Mouse (Mus musculus) forebrain, embryonic 15.5 days (tissue): ENCODE measurements around the gene Msh3. TPM values are rescaled to one million over a fixed set of nuclear protein-coding genes. Genes with fewer than 3 reads are reported as not detected.
A peak's percentile ranks its signal among the peaks of the same experiment; 100 is the strongest.

Experiments used
- ATAC-seq: fragments of 200-750 bp; cut with Nextera tagmentation; replicated peaks from 2 replicates; pipeline ENCODE4 v1.8.0; 2017; ENCODE audit warnings: mild to moderate bottlenecking, moderate TSS enrichment, moderate library complexity
- H3K27ac ChIP-seq: fragments of 300-500 bp; sonication (generic); replicated peaks from 2 replicates; pipeline ENCODE4 v1.5.1; 2015; ENCODE audit warnings: mild to moderate bottlenecking, inconsistent platforms
- H3K27me3 ChIP-seq: fragments of 300-500 bp; sonication (generic); 2 replicates; pipeline ENCODE4 v1.6.1; 2015; ENCODE audit warnings: inconsistent platforms
- H3K36me3 ChIP-seq: fragments of 300-500 bp; sonication (generic); 2 replicates; pipeline ENCODE4 v1.6.1; 2015; ENCODE audit warnings: mild to moderate bottlenecking, inconsistent platforms
- H3K4me1 ChIP-seq: fragments of 300-500 bp; sonication (generic); 2 replicates; pipeline ENCODE4 v1.6.1; 2015; ENCODE audit warnings: inconsistent platforms
- H3K4me2 ChIP-seq: fragments of 300-500 bp; sonication (generic); replicated peaks from 2 replicates; pipeline ENCODE4 v1.6.1; 2015; ENCODE audit warnings: mild to moderate bottlenecking, inconsistent platforms
- H3K4me3 ChIP-seq: fragments of 300-500 bp; sonication (generic); 2 replicates; pipeline ENCODE4 v1.5.1; 2015; ENCODE audit warnings: mild to moderate bottlenecking, inconsistent platforms
- H3K9ac ChIP-seq: fragments of 300-500 bp; sonication (generic); replicated peaks from 2 replicates; pipeline ENCODE4 v1.6.1; 2015; ENCODE audit warnings: mild to moderate bottlenecking, inconsistent platforms
- H3K9me3 ChIP-seq: fragments of 300-500 bp; sonication (generic); 2 replicates; pipeline ENCODE4 v1.6.1; 2016; ENCODE audit warnings: inconsistent platforms
- WGBS: fragments of 180-500 bp; shearing (Covaris S2); methylation state at CpG from one replicate; pipeline ENCODE4 v1.1.7; 2015; ENCODE audit warnings: mixed read lengths; 5-methylcytosine and 5-hydroxymethylcytosine counted together
- polyA plus RNA-seq: library from polyadenylated mRNA; unstranded; fragments of >200 nt; fragmentation: Nextera tagmentation; extraction: Ambion mirVana; gene quantifications from 2 replicates; pipeline ENCODE4 v1.2.1, GENCODE M21; 2015

Msh3 gene
- polyA plus RNA-seq, 1 experiment from 2014 or later = 28.5 TPM

DNA sequence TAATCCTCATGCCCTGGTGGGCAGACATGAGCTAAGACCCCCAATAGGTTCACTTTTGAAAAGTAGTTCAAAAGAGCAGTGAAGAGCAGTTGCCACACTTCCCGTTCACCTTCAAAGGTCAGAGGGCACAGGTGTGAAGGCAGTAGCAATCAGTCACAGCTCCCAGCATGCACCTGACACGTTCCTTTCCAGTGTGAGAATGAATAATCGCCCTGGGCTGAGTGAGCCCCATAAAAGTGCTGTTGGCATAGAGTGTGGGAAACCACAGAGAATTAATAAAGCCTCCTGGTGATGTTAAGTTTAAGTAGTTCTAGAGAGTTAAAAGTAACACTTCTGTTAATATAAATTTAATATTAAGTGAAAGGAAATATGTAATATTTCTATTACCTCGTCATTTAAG, 63.2 kb downstream of the Msh3 start:
- H3K27me3 ChIP-seq = no peaks in the 10 kb centered on the region
- WGBS = 87% methylated on average over 4 of the region's 4 CpGs
- H3K27ac ChIP-seq = no peak overlapping the region
- H3K9ac ChIP-seq = no peak overlapping the region
- no peaks in the 10 kb centered on the region for H3K9me3 ChIP-seq
- no peaks in the 10 kb centered on the region for H3K4me1 ChIP-seq
- no peaks in the 10 kb centered on the region for H3K36me3 ChIP-seq
- no peak overlapping the region for H3K4me2 ChIP-seq
- H3K4me3 ChIP-seq = no peak overlapping the region
- no peak for ATAC-seq

DNA sequence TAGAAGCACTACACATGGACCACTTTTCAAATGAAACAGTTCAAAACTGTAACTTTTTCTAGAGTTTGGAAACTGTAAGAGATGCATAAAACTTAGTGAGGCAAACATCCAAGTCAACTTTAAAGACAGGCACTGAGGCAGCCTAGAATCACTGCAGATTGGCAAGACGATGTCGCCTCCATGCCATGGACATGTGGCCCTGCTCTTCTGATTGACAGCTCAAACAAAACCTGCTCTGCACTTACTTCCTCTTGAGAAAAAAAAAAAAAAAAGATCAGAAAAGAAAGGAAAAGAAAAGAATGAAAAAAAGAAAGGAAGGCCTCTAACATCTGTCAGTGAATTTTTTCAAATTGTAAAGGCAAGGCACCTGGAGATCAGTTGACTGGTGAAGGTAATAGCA, 77.8 kb downstream of the Msh3 start:
- Histone ChIP-seq H3K4me2 (no peak overlapping the region), H3K27ac (no peak overlapping the region), H3K9me3 (no peaks in the 10 kb centered on the region), H3K9ac (no peak overlapping the region), H3K27me3 (no peaks in the 10 kb centered on the region), H3K36me3 (no peaks in the 10 kb centered on the region), H3K4me1 (no peaks in the 10 kb centered on the region), H3K4me3 (no peak overlapping the region)
- no peak for ATAC-seq
- 85% methylated on average over 2 of the region's 2 CpGs for WGBS

DNA sequence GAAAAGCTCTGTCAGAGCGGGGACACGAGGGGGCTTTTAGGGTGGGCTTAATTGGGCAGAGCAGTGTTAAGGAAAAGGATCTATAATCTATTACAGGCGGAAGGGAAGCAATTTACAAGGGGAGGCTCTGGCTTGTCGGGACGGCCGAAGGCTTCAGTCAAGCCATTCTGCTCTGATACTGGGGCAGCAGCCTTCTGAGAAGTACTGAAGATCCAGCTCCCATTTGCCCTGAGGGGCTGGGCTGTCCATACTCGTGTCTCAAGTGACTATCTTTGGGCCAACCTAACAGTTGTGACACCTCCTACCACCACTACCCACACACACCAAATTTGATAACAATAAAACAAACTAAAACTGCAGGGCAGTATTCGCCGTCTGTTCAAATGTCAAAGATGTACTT, 79.5 kb downstream of the Msh3 start:
- Histone ChIP-seq H3K36me3 (no peaks in the 10 kb centered on the region), H3K4me1 (no peaks in the 10 kb centered on the region), H3K27ac (no peak overlapping the region), H3K9me3 (no peaks in the 10 kb centered on the region), H3K4me3 (no peak overlapping the region), H3K4me2 (no peak overlapping the region), H3K9ac (no peak overlapping the region), H3K27me3 (no peaks in the 10 kb centered on the region)
- no peak for ATAC-seq
- WGBS = 93% methylated on average over 9 of the region's 9 CpGs

DNA sequence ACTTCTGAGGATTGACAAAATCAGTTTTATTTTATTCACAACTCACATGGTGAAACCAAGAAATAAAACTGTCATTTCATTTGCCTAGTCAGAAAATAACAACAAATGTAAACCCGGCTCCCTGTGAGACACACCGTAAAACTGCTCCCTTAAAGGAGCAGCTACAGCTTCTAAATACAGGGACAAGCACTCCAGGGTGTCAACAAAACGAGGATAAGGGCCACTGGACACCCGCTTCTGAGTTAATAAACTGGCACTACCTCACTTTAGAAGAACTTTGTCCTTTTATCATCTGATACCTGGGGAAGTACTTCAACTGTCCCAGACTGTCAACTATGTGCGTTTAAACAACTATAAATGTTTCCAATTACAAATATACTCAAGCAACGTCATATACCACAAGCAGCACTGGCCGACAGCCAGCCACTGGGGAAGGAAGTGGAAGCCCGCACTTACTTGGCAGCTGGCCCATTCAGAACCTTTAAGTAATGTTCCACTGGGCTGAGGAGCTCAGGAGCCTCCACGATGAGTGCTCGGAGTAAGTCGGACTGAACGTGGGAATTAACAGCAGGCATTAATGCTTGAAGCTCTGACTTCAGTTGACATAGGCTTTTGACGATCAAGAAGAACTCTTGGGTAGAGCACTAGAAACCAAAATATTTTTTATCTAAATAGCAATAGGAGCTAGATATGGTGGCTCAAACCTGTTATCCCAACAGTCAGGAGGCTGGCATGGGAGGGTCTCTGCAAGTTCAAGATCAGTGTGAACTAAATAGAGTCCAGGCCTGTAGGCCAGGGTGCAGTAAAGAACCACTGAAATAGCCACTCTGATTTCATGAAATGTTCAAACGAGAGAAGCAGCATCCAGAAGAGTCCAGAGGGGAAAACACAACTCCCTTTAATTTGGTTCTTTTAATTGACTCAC, 80.3 kb downstream of the Msh3 start:
- 71% methylated on average over 14 of the region's 14 CpGs for WGBS
- Histone ChIP-seq H3K9ac (no peak overlapping the region), H3K27me3 (no peaks in the 10 kb centered on the region), H3K4me3 (no peak overlapping the region), H3K36me3 (no peaks in the 10 kb centered on the region), H3K4me2 (no peak overlapping the region), H3K9me3 (no peaks in the 10 kb centered on the region), H3K27ac (no peak overlapping the region), H3K4me1 (no peaks in the 10 kb centered on the region)
- 0 out of 2 replicates have a peak, but pooled peaks have one; percentile 38 for ATAC-seq

DNA sequence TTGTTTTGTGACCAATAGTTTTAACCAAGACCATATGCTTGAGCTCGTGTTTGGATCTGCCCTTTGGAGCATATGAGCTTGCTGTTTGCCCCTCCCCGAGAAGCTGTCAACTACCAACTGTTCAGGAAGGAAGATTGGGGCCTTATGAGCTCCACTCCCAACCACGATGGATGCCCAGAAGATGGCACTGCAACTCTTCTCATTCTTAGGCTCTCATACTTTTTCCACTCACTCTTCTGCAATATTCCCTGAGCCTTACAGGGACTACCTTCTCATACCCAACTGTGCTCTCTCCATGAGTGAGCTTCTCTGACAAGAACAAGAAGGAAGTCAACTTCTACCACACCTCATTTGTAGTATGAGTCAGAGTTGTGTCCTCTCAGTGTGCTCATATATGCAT, 87.7 kb downstream of the Msh3 start:
- H3K4me1 ChIP-seq = no peaks in the 10 kb centered on the region
- no peak overlapping the region for H3K9ac ChIP-seq
- H3K4me3 ChIP-seq = no peak overlapping the region
- H3K27me3 ChIP-seq = no peaks in the 10 kb centered on the region
- no peaks in the 10 kb centered on the region for H3K36me3 ChIP-seq
- no peak for ATAC-seq
- no peaks in the 10 kb centered on the region for H3K9me3 ChIP-seq
- no peak overlapping the region for H3K27ac ChIP-seq
- H3K4me2 ChIP-seq = no peak overlapping the region
- WGBS = 84% methylated on average over 3 of the region's 3 CpGs

DNA sequence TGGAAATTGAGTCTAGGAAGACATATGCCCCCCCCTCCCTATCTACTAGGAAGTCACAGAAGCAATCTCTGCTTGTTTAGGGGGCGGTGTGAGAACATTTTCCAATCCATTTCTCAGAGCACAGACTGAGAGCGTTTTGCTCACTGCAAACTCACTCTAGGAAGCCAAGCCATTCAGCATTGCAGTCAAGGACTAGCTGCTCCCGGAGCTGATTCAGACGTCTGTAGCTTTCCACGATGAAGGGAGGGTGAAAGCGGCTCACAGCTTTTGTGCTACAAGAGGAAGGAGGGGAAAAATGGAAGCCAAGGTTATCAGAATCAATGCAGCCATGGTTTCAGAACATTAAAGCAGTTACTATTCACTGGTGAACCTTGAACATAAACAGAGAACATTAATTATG, 91.2 kb downstream of the Msh3 start:
- no peaks in the 10 kb centered on the region for H3K9me3 ChIP-seq
- no peak overlapping the region for H3K4me2 ChIP-seq
- H3K4me3 ChIP-seq = no peak overlapping the region
- H3K36me3 ChIP-seq = no peaks in the 10 kb centered on the region
- no peak for ATAC-seq
- WGBS = 92% methylated on average over 6 of the region's 6 CpGs
- H3K4me1 ChIP-seq = no peaks in the 10 kb centered on the region
- no peaks in the 10 kb centered on the region for H3K27me3 ChIP-seq
- no peak overlapping the region for H3K9ac ChIP-seq
- H3K27ac ChIP-seq = no peak overlapping the region

DNA sequence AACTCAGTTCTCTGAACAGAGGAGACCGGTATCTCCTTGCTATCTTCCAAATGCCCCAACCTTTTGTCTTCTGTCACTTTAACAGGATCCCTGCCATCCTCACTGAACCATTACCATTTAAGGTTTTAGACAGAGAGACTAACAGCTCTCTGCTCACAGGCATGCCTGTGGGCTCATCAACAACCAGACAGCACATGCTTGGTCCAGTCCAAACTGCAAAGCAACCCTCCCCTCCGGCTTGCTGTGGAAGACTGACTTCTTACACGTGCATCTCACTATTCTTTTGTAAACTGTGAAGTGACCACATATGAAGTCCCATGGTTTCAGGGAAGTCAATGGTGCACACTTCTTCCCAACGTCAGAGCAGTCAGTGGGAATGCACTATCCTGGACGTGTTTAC, 93.5 kb downstream of the Msh3 start:
- Histone ChIP-seq H3K4me1 (no peaks in the 10 kb centered on the region), H3K36me3 (no peaks in the 10 kb centered on the region), H3K27me3 (no peaks in the 10 kb centered on the region), H3K4me2 (no peak overlapping the region), H3K4me3 (no peak overlapping the region), H3K9ac (no peak overlapping the region), H3K27ac (no peak overlapping the region), H3K9me3 (no peaks in the 10 kb centered on the region)
- 86% methylated on average over 5 of the region's 5 CpGs for WGBS
- no peak for ATAC-seq

DNA sequence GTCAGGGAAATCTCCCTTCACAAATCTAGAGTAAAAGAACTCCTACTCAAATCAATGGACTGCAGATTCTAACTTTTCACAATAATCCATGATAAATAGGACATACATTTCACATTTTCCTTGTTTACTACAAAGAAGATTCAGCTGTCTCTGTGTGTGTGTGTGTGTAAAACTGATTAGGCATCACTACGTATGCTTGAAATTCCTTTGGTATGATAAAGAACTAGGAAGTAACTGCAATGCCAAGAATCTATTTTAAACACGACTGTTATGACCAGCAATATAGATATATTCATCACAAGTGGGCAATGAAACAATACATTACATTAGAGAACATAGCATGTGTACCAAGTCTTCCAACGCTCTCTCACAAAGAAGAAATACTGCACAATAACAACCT, 99.3 kb downstream of the Msh3 start:
- Histone ChIP-seq H3K27me3 (no peaks in the 10 kb centered on the region), H3K36me3 (no peaks in the 10 kb centered on the region; the same call in 1 of the 2 replicates), H3K9me3 (no peaks in the 10 kb centered on the region), H3K4me3 (no peak overlapping the region), H3K4me1 (no peaks in the 10 kb centered on the region), H3K4me2 (no peak overlapping the region), H3K27ac (no peak overlapping the region), H3K9ac (no peak overlapping the region)
- 86% methylated on average over 3 of the region's 3 CpGs for WGBS
- ATAC-seq = no peak

DNA sequence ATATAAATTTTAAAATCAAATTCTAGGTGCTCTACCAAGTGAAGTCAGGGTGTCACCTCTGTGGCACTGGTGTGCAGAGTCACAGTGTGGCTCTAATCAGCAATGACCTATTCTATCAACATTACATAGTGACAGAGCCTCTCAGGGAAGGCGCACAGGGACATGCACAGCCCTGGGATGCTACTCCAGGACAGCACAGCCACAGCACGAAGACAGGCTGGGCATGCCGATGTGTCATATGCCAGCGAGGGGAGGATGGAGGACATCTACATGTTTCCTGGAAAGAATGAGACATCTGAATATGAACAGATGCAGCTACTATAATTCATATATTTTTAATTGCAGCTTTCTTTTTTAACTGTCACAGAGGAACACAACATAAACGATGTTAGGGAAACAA, 101.0 kb downstream of the Msh3 start:
- no peak for ATAC-seq
- 93% methylated on average over 5 of the region's 5 CpGs for WGBS
- H3K4me2 ChIP-seq = no peak overlapping the region
- no peak overlapping the region for H3K27ac ChIP-seq
- H3K9me3 ChIP-seq = no peaks in the 10 kb centered on the region
- peaks cover 3% of the 10 kb centered on the region for H3K36me3 ChIP-seq
- no peak overlapping the region for H3K4me3 ChIP-seq
- no peaks in the 10 kb centered on the region for H3K27me3 ChIP-seq
- no peak overlapping the region for H3K9ac ChIP-seq
- H3K4me1 ChIP-seq = no peaks in the 10 kb centered on the region

DNA sequence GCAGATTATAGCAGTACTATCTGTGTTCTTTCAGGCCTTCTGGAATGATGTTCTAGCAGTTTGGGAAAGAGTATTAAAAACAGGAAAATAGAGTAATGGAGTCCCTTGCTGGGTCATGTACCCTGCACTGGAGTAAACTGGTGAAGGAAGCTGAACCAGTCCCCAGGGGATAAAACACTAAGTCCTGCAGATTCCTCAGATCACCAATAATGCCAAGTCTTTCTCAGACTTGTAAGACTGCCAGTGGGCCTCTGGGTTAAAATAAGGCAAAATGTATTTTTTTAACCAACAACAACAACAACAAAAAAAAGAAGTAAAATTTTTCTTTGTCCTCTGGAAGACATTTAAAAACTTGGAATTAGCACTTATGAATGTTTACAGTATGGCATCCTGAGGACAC, 102.5 kb downstream of the Msh3 start:
- Histone ChIP-seq H3K4me2 (no peak overlapping the region), H3K9ac (no peak overlapping the region), H3K4me1 (no peaks in the 10 kb centered on the region), H3K36me3 (peaks cover 4% of the 10 kb centered on the region), H3K27ac (no peak overlapping the region), H3K4me3 (no peak overlapping the region), H3K9me3 (no peaks in the 10 kb centered on the region), H3K27me3 (no peaks in the 10 kb centered on the region)
- ATAC-seq = no peak

DNA sequence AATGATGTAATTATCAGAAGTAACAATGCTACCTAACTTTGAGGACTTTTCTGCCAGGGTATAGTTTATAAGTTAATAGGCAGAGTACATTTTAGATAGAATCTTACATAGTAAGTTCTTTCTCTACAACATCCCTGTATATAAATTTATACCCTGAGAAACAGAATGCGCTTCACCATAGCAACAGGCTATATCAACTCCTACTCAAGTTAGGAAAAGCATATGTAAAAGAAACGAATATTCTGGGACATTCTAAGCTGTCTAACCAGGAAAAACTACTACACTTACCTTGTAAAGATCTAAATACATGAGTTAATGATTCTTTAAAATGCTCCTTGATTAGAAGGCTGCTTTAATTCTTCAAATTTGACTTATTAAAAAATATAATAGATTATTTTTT, 107.2 kb downstream of the Msh3 start:
- H3K4me2 ChIP-seq = no peak overlapping the region
- H3K9ac ChIP-seq = no peak overlapping the region
- no peaks in the 10 kb centered on the region for H3K27me3 ChIP-seq
- WGBS = 93% methylated on average over 2 of the region's 2 CpGs
- H3K4me1 ChIP-seq = no peaks in the 10 kb centered on the region
- peaks cover 4% of the 10 kb centered on the region for H3K36me3 ChIP-seq
- H3K4me3 ChIP-seq = no peak overlapping the region
- H3K9me3 ChIP-seq = no peaks in the 10 kb centered on the region
- no peak for ATAC-seq
- H3K27ac ChIP-seq = no peak overlapping the region

DNA sequence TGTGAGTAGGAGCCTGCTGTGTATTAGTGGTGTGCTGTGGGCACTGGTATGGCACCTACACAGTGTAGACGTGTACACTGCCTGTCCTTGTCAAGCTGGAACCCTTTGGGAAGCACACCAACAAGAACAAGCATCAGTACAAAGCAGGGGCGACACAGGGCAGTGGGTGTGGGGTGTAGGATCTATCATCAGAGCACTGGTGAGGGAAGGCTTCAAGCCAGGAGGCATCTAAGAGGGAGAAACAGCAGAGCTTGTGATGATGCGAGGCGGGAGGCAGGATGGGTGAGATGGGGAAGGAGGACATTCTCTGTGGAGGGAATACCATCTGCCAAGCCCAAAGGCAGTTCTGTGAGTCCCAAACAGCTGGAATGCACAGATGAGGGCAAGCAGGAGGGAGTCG, 107.8 kb downstream of the Msh3 start:
- no peak overlapping the region for H3K9ac ChIP-seq
- no peak for ATAC-seq
- WGBS = 92% methylated on average over 5 of the region's 5 CpGs
- no peaks in the 10 kb centered on the region for H3K9me3 ChIP-seq
- H3K27me3 ChIP-seq = no peaks in the 10 kb centered on the region
- no peak overlapping the region for H3K4me2 ChIP-seq
- no peak overlapping the region for H3K27ac ChIP-seq
- H3K36me3 ChIP-seq = peaks cover 4% of the 10 kb centered on the region
- no peaks in the 10 kb centered on the region for H3K4me1 ChIP-seq
- H3K4me3 ChIP-seq = no peak overlapping the region

DNA sequence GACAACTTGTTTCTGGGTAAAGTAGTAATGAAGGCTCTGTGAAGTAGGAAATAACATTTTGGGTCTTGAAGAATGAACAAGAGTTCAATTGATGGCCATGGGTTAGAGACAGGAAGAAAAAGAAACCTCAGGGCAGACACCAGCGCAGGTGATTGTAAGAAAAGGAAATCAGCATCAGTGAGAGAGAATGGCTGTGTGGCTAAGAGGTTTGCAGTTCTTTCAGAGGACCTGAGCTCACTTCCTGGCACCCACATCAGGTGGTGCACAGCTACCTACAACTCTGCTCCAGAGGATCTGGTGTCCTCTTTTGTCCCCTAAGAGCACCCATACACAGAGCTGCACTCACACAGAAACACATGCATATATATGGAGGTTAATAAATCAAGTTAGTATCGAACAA, 110.1 kb downstream of the Msh3 start:
- H3K27ac ChIP-seq = no peak overlapping the region
- 95% methylated on average over 2 of the region's 2 CpGs for WGBS
- H3K4me3 ChIP-seq = no peak overlapping the region
- no peak overlapping the region for H3K4me2 ChIP-seq
- ATAC-seq = no peak
- H3K36me3 ChIP-seq = peaks cover 4% of the 10 kb centered on the region
- no peaks in the 10 kb centered on the region for H3K27me3 ChIP-seq
- H3K4me1 ChIP-seq = no peaks in the 10 kb centered on the region
- H3K9me3 ChIP-seq = no peaks in the 10 kb centered on the region
- no peak overlapping the region for H3K9ac ChIP-seq
